In the genomic region with DNA sequence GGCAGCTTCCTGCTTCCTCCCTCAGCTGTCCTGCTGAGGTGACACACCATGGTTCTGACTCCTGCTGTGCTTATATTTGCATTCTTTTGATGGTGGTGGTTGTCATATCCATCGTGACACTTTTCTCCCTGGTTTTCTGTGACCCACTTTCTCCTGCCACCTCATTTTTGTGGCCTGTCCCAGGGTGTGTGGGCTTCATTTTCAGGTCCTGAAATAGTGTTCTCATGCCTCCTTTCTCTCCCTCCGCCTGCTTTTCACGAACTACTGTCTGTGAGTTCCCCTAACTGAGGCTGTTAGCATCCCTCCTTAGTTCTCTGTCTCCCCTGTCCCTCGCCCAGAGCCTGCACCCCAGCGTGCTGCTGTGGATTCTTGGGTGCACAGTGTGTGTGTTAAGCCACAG, we compare ENCODE assay signal across 27 mouse cellular contexts. TPM values are rescaled to one million over a fixed set of nuclear protein-coding genes. Genes with fewer than 3 reads are reported as not detected.
DNase-seq lines count a peak whose midpoint lies in the region; ATAC-seq lines count a peak whose summit lies in the region.
"Had no signal": no experiment of that assay in that cellular context is flagged by ENCODE, and none has a peak within 500 bp of the region (broad histone marks: within the 10 kb centered on the region; RNA-seq: fewer than 3 reads in every experiment).

No protein-coding gene starts in this region.

- H3K9me3 ChIP-seq in forebrain, embryonic 13.5 days (replicated peaks) = no peaks in the 10 kb centered on the region
- H3K9me3 ChIP-seq: embryonic facial prominence, embryonic 12.5 days; embryonic facial prominence, embryonic 15.5 days; forebrain, embryonic 15.5 days; heart, embryonic 10.5 days had no signal

- no peak overlapping the region for H3K4me2 ChIP-seq in forebrain, embryonic 13.5 days
- H3K4me2 ChIP-seq: embryonic facial prominence, embryonic 12.5 days; embryonic facial prominence, embryonic 15.5 days; forebrain, embryonic 15.5 days; hindbrain, embryonic 14.5 days had no signal

- peak; percentile 88 for ATAC-seq in frontal cortex, adult (ENCODE audit: low TSS enrichment)
- ATAC-seq in forebrain, embryonic 13.5 days = no peak
- ATAC-seq: forebrain, embryonic 15.5 days; hindbrain, postnatal 0 days; intestine, postnatal 0 days; Patski had no signal

- H3K4me1 ChIP-seq in forebrain, embryonic 13.5 days = no peaks in the 10 kb centered on the region
- H3K4me1 ChIP-seq: embryonic facial prominence, embryonic 12.5 days; embryonic facial prominence, embryonic 15.5 days; forebrain, embryonic 15.5 days; heart, embryonic 10.5 days had no signal

- no peak overlapping the region for H3K4me3 ChIP-seq in forebrain, embryonic 13.5 days
- H3K4me3 ChIP-seq: embryonic facial prominence, embryonic 12.5 days; embryonic facial prominence, embryonic 15.5 days; forebrain, embryonic 15.5 days; heart, adult 2 months; heart, embryonic 10.5 days had no signal

- H3K27me3 ChIP-seq in forebrain, embryonic 13.5 days = no peaks in the 10 kb centered on the region
- H3K27me3 ChIP-seq: embryonic facial prominence, embryonic 12.5 days; embryonic facial prominence, embryonic 15.5 days; forebrain, embryonic 15.5 days; Patski had no signal

- no peak for DNase-seq in frontal cortex, postnatal 10 days (ENCODE audit: low spot score in 2 of 2)
- DNase-seq in right cerebral cortex, adult 18-20 months = peak; percentile 39
- no peak for DNase-seq in right cerebral cortex, postnatal 10 days (ENCODE audit: low spot score in 2 of 2)
- DNase-seq in telencephalon, adult 2 months (ENCODE audit: low read depth, low spot score) = peak; percentile 22
- DNase-seq: adrenal gland, postnatal 10 days; adrenal gland, postnatal 36 days; cerebellum, adult 11-12 months; cerebellum, adult 9-10 months; cerebellum, postnatal 14 days; gastrocnemius, postnatal 25 days; heart, adult 2 months; heart, postnatal 4 days; kidney, adult 2 months had no signal

- H3K27ac ChIP-seq in forebrain, embryonic 13.5 days = no peak overlapping the region
- H3K27ac ChIP-seq: embryonic facial prominence, embryonic 12.5 days; embryonic facial prominence, embryonic 15.5 days; forebrain, embryonic 15.5 days; heart, adult 2 months; heart, embryonic 10.5 days; hindbrain, embryonic 14.5 days; hindbrain, postnatal 0 days had no signal

- 91% methylated on average over 5 of the region's 5 CpGs for WGBS in forebrain, embryonic 13.5 days

- peaks cover 81% of the 10 kb centered on the region for H3K36me3 ChIP-seq in forebrain, embryonic 13.5 days (ENCODE audit: poor library complexity, severe bottlenecking)

- H3K9ac ChIP-seq in forebrain, embryonic 13.5 days = no peak overlapping the region
- H3K9ac ChIP-seq: embryonic facial prominence, embryonic 12.5 days; embryonic facial prominence, embryonic 15.5 days; forebrain, embryonic 15.5 days; hindbrain, embryonic 14.5 days had no signal

RNA-seq across cellular contexts. Expression of gene Aldh8a1, which starts 23.2 kb away (rescaled TPM):
- polyA plus RNA-seq in forebrain, embryonic 13.5 days (2015; fragmentation: Nextera tagmentation; extraction: Ambion mirVana) = 0.06 and 0.08 TPM in 2 replicates
- polyA plus RNA-seq: embryonic facial prominence, embryonic 15.5 days; forebrain, embryonic 11.5 days; forebrain, embryonic 15.5 days; heart, adult 2 months; heart, embryonic 14.5 days; heart, postnatal 0 days; hindbrain, embryonic 14.5 days; hindbrain, postnatal 0 days; intestine, embryonic 14.5 days; intestine, postnatal 0 days had no signal

RNA-seq across cellular contexts. Expression of gene Hbs1l, which starts 58.1 kb away (rescaled TPM):
- polyA plus RNA-seq in forebrain, embryonic 13.5 days (2015; fragmentation: Nextera tagmentation; extraction: Ambion mirVana) = 108 and 120 TPM in 2 replicates

Comparison
In these comparisons a context has a peak if more than half of its experiments do, and no peak if none do; other contexts are left out.
1. DNase-seq: peak in right cerebral cortex, adult 18-20 months (single experiment) and telencephalon, adult 2 months (single experiment); none in frontal cortex, postnatal 10 days (0 of 2) and right cerebral cortex, postnatal 10 days (0 of 2).